13 mouse cellular contexts compared by ENCODE assay signal in the genomic region with DNA sequence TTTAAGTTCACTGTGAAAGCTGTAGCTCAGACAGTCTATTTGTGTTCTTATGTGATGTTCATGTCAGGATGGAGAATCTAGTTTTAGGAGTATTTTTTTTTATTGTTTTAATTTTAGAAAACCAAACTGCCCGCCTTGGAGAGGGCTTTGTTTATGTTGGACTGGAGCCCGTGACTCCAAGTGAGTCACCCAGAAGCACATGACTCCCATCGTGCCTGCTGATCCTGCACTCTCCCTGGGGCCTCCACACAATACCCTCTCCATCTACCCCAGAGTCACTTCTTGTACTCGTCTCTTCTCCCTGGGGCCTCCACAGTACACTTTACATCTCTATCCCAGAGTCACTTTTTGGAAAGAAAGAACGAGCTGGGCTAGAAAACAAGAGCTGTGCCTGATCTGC. TPM values are rescaled to one million over a fixed set of nuclear protein-coding genes. Genes with fewer than 3 reads are reported as not detected.
DNase-seq lines count a peak whose midpoint lies in the region; ATAC-seq and TF ChIP-seq lines count a peak whose summit lies in the region.
"Had no signal": no experiment of that assay in that cellular context is flagged by ENCODE, and none has a peak within 500 bp of the region (broad histone marks: within the 10 kb centered on the region; RNA-seq: fewer than 3 reads in every experiment).

No protein-coding gene starts in this region.

- 50% methylated on average over 5 of the region's 5 CpGs for WGBS in heart, embryonic 10.5 days
- 28% methylated on average over 5 of the region's 5 CpGs for WGBS in lung, adult 2 months
- 30% methylated on average over 5 of the region's 5 CpGs for WGBS in lung, embryonic 15.5 days
- WGBS in midbrain, embryonic 10.5 days = 78% methylated on average over 5 of the region's 5 CpGs

- H3K9ac ChIP-seq in lung, embryonic 15.5 days = no peak overlapping the region
- H3K9ac ChIP-seq: hindbrain, embryonic 13.5 days; liver, embryonic 15.5 days; midbrain, embryonic 12.5 days had no signal

- H3K27me3 ChIP-seq in heart, embryonic 10.5 days (ENCODE audit: insufficient read depth, poor library complexity, severe bottlenecking) = no peaks in the 10 kb centered on the region
- no peaks in the 10 kb centered on the region for H3K27me3 ChIP-seq in lung, embryonic 15.5 days
- H3K27me3 ChIP-seq in midbrain, embryonic 10.5 days (ENCODE audit: low read depth, poor library complexity, severe bottlenecking) = no peaks in the 10 kb centered on the region
- H3K27me3 ChIP-seq: liver, embryonic 15.5 days; midbrain, embryonic 12.5 days had no signal

- TF ChIP-seq CTCF in lung, adult 2 months (IDR thresholded peaks at IDR 0.05; ENCODE audit: insufficient read depth, low read length) = no peak

- no peaks in the 10 kb centered on the region for H3K9me3 ChIP-seq in heart, embryonic 10.5 days
- no peaks in the 10 kb centered on the region for H3K9me3 ChIP-seq in lung, embryonic 15.5 days
- H3K9me3 ChIP-seq in midbrain, embryonic 10.5 days (replicated peaks) = no peaks in the 10 kb centered on the region
- H3K9me3 ChIP-seq: hindbrain, embryonic 13.5 days; liver, embryonic 15.5 days; midbrain, embryonic 12.5 days had no signal

- DNase-seq in heart, adult 11 months = peak; percentile 91
- no peak for DNase-seq in heart, embryonic 10.5 days (ENCODE audit: low spot score)
- peak; percentile 14 to 30 for DNase-seq in lung, adult 18-20 months
- no peak for DNase-seq in lung, adult 2 months
- DNase-seq in layer of hippocampus, postnatal 14 days (ENCODE audit: low spot score in 2 of 2) = no peak
- DNase-seq in embryo, embryonic 9.5 days (ENCODE audit: extremely low spot score) = no peak
- DNase-seq in midbrain, embryonic 10.5 days (ENCODE audit: low spot score) = no peak
- DNase-seq: layer of hippocampus, postnatal 36 days; thymus, postnatal 14 days had no signal

- H3K36me3 ChIP-seq in heart, embryonic 10.5 days = no peaks in the 10 kb centered on the region
- H3K36me3 ChIP-seq in lung, embryonic 15.5 days = no peaks in the 10 kb centered on the region
- no peaks in the 10 kb centered on the region for H3K36me3 ChIP-seq in midbrain, embryonic 10.5 days
- H3K36me3 ChIP-seq: hindbrain, embryonic 13.5 days; liver, embryonic 15.5 days; midbrain, embryonic 12.5 days had no signal

- H3K27ac ChIP-seq in heart, embryonic 10.5 days = no peak overlapping the region
- H3K27ac ChIP-seq in lung, embryonic 15.5 days = no peak overlapping the region
- no peak overlapping the region for H3K27ac ChIP-seq in midbrain, embryonic 10.5 days (replicated peaks)
- H3K27ac ChIP-seq: hindbrain, embryonic 13.5 days; liver, embryonic 15.5 days; midbrain, embryonic 12.5 days had no signal

- H3K4me3 ChIP-seq in heart, embryonic 10.5 days = no peak overlapping the region
- H3K4me3 ChIP-seq in lung, adult 2 months (replicated peaks; ENCODE audit: extremely low read depth, low read depth, low read length) = no peak overlapping the region
- H3K4me3 ChIP-seq in lung, embryonic 15.5 days = no peak overlapping the region
- H3K4me3 ChIP-seq in midbrain, embryonic 10.5 days = no peak overlapping the region
- H3K4me3 ChIP-seq: hindbrain, embryonic 13.5 days; liver, embryonic 15.5 days; midbrain, embryonic 12.5 days had no signal

- H3K4me2 ChIP-seq in lung, embryonic 15.5 days = no peak overlapping the region
- H3K4me2 ChIP-seq: hindbrain, embryonic 13.5 days; liver, embryonic 15.5 days; midbrain, embryonic 12.5 days had no signal

- TF ChIP-seq POLR2A in lung, adult 2 months (IDR thresholded peaks at IDR 0.05; ENCODE audit: borderline replicate concordance, extremely low read depth, low read depth, low read length) = no peak

- no peaks in the 10 kb centered on the region for H3K4me1 ChIP-seq in heart, embryonic 10.5 days
- no peaks in the 10 kb centered on the region for H3K4me1 ChIP-seq in lung, adult 2 months (ENCODE audit: control insufficient read depth, insufficient read depth, low read length)
- H3K4me1 ChIP-seq in lung, embryonic 15.5 days = peaks cover 8% of the 10 kb centered on the region
- H3K4me1 ChIP-seq in midbrain, embryonic 10.5 days = no peaks in the 10 kb centered on the region
- H3K4me1 ChIP-seq: hindbrain, embryonic 13.5 days; liver, embryonic 15.5 days; midbrain, embryonic 12.5 days had no signal

- 0 out of 2 replicates have a peak, but pooled peaks have one; percentile 59 for ATAC-seq in lung, embryonic 15.5 days (ENCODE audit: borderline replicate concordance, extremely low read depth, low FRiP score, low TSS enrichment)

RNA-seq across cellular contexts. Expression of gene Sem1, which starts 30.5 kb away (rescaled TPM):
- polyA plus RNA-seq in heart, embryonic 10.5 days (2016; fragmentation: Nextera tagmentation; extraction: Ambion mirVana) = 188 and 205 TPM in 2 replicates
- polyA plus RNA-seq in lung, adult 2 months (2012; rRNA removed) = 19.0 and 26.7 TPM in 2 replicates
- 244 and 259 TPM in 2 replicates for polyA plus RNA-seq in lung, embryonic 15.5 days (2015; fragmentation: Nextera tagmentation; extraction: Ambion mirVana)
- total RNA-seq in layer of hippocampus, postnatal 14 days (2021) = 10 to 100 TPM; 55.3 to 59.5 TPM
- 229 and 237 TPM in 2 replicates for polyA plus RNA-seq in midbrain, embryonic 10.5 days (2016; fragmentation: Nextera tagmentation; extraction: Ambion mirVana)

Comparison
In these comparisons a context has a peak if more than half of its experiments do, and no peak if none do; other contexts are left out.
1. DNase-seq: peak in heart, adult 11 months (single experiment) and lung, adult 18-20 months (2 of 2); none in heart, embryonic 10.5 days (single experiment), lung, adult 2 months (single experiment), layer of hippocampus, postnatal 14 days (0 of 2), embryo, embryonic 9.5 days (single experiment) and midbrain, embryonic 10.5 days (single experiment).